Mouse (Mus musculus): ENCODE results near the gene Gm13043.
"Not testable (repeated sequence)": the region's sequence is repeated elsewhere in the genome, so short reads cannot be mapped to it uniquely, and the experiment has no call there.

The Gm13043 gene

GRCm38 (mm10) chr4:143511043-143511442, at the start of gene Gm13043:
Gm13043 (plus strand) TSS chr4:143511343.
- DNase-seq, result no peak

- not testable (repeated sequence) for DNase-seq
Measured at GRCm38 (mm10) chr4:143535654-143536053, 24.5 kb downstream of the Gm13043 start, which contains the start of gene Gm13040. Gm13040 (plus strand) TSS chr4:143535954.

GRCm38 (mm10) chr4:143551400-143551799, 40.3 kb downstream of the Gm13043 start, which contains the start of the genes BC080695 and Gm13057:
BC080695 (plus strand) TSS chr4:143551700.
Gm13057 (plus strand) TSS chr4:143551709.
- not testable (repeated sequence) for DNase-seq

Measured in spleen, adult 18-20 months (tissue).